Mouse (Mus musculus) skeletal muscle tissue, adult 2 months (tissue): Measurements from ENCODE around the gene B4galnt2.
"Not testable (repeated sequence)": the region's sequence is repeated elsewhere in the genome, so short reads cannot be mapped to it uniquely, and the experiment has no call there.

Source experiments
- DNase-seq: peaks from one replicate; pipeline ENCODE4 v3.0.0-alpha.2; 2012; ENCODE audit warnings: low read depth, low spot score

The B4galnt2 gene

GRCm38 (mm10) chr11:95914571-95914991 is at the start of gene B4galnt2:
TSS of gene B4galnt2 (minus strand) at chr11:95914891.
- DNase-seq, result no peak

DNA sequence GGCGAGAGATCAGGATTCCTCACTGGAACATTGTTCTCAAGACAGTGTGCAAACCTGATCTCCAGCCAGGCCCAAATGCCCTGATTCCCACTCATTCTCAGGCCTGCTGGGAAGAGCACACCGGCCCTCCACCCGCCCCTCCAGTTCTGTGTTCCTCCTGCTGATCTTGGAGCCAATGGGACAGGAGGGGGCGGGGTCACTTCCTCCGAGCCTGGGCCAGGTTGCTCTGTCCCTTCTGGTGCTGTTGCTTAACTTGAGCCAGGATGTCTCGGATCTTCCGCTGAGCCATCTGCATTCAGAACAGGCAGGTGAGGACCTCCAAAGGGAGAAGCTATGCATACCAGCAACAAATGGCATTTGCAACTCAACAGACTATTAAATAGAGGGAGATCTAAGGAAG is 48.6 kb upstream of the B4galnt2 start:
- no peak for DNase-seq

DNA sequence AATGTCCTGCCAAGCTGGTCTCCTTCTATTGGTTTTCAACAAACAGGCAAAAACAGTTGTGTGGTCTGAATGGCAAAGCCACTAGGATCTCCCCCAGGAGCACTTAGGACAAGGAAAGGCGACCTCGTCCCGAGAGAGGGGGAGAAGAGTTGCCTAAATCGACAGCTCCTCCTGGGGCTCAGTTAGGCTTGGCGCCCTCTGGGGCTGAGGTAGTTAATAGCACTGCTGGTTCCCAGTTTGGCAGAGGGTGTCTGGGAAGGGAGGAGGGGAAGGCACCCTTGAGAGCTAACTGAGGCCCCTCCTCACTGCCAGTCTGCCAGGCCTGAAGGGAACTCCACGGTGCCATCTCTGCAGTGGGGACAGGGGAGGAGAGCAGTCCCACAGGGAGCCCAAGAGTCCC is 44.5 kb upstream of the B4galnt2 start:
- DNase-seq, result no peak

DNA sequence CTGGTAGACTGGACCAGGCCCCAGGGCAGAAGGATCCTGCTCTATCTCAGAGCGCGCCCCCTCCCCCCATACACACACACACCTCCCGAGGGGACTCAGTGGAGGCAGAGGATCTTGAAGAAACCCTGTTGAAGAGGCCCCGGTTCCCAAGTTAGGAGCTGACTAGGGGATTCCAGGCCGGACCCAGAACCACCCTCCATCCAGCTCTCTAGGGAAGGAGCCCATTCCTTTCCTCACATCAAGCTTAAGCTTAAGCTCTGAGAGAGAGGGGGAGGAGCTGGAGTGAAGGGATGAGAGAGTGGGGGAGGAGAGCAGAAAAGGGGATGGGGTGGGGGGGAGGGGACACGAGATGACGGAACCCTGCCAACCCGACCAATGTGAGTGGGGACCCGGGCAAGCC is 43.6 kb upstream of the B4galnt2 start:
- no peak for DNase-seq

- no peak for DNase-seq
Measured at GRCm38 (mm10) chr11:95957407-95957806, 42.7 kb upstream of the B4galnt2 start.

DNA sequence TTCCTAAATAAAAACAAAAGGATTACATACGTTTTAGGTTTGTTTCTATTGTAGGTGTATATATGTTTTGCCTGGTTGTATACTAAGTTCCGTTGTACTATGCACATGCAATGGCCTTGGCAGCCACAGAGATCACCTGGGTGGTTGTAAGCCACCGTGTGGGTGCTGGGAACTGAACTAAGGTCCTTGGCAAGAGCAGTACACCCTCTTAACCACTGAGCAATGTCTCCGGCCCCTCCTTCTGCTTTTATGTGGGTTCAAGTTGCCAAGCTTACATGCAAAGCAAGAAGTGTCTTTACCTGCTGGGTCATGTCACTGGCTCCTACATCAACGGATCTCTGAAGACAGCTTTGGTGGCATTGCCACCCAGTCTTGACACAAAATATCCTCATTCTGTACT is 38.6 kb upstream of the B4galnt2 start:
- no peak for DNase-seq

- DNase-seq, result no peak
Measured at GRCm38 (mm10) chr11:95945838-95946472, 31.3 kb upstream of the B4galnt2 start.

GRCm38 (mm10) chr11:95939828-95940507 is 25.3 kb upstream of the B4galnt2 start:
- no peak for DNase-seq

DNA sequence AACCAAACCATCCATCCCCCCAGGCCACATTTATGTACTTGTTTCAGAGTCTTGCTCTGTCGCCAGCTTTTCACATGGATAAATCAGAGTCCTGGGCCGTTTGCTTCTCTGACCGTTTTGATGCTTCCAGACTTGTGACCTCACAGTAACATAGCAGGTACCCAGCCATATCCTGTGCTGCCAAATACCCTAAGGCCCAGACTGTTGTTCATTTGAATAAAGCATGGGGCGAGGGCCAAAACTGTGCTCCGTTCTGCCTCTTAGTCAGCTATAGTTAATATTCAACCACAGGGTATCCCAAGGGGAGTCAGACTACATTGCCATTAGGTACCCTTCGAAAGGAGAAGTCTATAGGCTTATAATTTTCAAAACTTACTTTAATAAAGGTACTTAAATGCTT is 21.7 kb upstream of the B4galnt2 start:
- DNase-seq, result no peak

DNA sequence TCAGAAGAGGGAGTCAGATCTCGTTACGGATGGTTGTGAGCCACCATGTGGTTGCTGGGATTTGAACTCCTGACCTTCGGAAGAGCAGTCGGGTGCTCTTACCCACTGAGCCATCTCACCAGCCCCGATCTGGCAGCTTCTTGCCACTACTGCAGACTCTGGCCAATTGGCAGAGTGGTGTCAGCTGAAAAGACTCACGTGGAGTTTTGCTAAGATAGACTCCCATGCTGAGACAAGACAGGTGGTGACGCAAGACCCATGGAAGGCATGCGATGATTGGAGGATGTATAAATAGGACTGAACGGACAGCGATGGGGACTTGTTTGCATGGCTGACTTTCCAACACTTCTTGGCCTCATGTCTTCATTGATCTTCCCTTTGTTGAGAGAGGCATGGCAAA is 17.5 kb upstream of the B4galnt2 start:
- DNase-seq, result not testable (repeated sequence)

DNA sequence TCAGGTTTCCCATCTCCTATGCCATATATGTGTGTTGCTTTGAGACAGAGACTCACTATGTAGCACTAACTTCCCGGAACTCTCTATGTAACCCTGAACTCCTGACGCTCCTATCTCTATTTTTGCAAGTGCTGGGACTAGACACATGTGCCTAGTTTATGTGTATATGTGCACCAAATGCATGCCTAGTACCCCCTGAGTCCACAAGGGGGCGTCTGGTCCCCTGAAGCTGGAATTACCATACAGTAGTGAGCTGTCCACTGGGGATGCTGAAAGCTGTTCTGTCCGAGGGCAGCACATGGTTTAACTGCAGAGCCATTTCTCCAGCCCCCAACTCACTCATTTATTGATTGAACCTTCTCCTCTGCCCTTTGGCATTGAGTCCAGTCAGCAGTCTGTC is 11.7 kb upstream of the B4galnt2 start:
- DNase-seq, result no peak

DNA sequence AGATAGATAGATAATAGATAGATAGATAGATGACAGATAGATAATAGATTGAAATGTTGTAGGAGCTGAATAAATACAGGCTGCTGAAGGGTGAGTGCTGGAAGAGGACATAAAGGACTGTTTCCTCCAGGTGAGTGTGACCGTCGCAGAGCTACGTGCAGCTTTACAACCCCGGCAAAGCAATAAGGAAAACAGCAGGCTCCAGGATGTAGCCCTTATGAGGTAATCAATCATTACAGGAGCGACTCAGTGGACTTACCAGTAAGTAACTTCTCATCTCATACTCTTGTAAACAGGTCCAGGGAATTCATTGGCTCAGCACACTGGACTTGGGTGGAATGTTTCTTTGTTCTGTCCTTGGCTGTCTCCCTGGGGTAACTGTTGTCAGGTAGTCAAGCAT is 11.3 kb upstream of the B4galnt2 start:
- DNase-seq, result no peak

DNA sequence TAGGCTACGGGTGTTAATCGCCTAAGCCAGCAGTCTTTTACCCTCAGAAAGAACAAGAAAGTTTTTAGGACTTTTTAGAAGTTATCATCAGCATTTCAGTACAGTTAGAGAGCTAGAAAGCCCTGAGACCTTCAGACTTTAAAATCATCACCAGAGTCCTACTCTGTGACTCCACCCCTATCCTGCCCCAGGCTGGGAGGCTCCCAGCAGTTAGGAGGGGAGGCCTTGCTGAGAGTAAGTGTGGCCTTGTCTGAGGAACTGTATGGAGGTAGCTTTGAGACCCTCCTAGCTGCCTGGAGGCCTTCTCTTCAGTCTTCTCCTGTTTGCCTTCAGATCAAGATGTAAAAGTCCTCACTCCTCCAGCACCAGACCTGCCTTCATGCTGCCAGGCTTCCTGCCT is 9.5 kb upstream of the B4galnt2 start:
- DNase-seq, result no peak

DNA sequence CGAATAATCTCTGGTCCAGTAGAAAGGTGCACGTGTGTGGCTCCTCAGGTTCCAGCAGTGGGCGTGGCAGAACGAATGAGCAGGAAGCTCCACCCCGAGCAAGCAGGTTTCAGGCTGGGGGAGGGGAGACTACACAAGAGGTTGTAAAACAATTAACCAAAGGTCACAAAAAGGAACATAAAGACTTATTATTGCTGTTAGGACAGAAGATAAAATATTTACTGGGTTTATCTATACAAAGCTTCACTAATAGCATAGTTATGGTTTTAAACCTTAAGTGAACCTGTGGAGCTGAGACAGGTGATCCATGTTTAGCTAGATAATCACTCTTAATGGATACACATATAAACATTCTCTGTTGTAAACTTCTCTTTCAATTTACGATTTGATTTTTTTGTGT is 8.8 kb upstream of the B4galnt2 start:
- not testable (repeated sequence) for DNase-seq

DNA sequence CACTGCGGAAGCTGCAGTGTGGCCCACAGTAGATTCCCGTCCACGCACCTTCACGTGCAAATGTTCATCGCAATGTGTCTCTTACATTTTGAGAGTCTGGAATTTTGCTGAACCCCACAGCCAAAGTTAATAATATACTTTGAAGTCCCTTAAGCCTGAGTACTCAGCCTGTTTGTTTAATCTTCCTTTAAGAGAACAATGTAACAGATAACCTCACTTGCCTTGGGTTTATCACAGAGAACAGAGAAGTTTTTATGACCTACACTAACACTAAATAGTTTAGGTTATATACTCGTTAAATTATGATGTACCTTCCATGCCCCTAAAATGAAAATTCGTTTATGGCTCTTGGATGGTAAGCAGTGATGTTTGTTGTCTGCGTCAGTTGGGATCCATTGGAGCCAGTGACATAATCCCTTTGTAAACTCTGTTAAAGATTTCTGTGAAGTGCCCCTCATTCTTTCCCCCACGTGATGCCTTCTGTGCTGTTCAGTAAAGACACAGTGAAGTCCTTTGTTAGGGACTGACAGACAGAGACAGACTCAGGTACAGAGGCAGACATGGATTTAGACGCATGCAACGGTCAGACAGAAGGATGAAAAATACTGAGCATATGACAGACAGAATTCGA is 7.4 kb upstream of the B4galnt2 start:
- DNase-seq, result no peak

GRCm38 (mm10) chr11:95916426-95916825 is 1.7 kb upstream of the B4galnt2 start:
- no peak for DNase-seq

DNA sequence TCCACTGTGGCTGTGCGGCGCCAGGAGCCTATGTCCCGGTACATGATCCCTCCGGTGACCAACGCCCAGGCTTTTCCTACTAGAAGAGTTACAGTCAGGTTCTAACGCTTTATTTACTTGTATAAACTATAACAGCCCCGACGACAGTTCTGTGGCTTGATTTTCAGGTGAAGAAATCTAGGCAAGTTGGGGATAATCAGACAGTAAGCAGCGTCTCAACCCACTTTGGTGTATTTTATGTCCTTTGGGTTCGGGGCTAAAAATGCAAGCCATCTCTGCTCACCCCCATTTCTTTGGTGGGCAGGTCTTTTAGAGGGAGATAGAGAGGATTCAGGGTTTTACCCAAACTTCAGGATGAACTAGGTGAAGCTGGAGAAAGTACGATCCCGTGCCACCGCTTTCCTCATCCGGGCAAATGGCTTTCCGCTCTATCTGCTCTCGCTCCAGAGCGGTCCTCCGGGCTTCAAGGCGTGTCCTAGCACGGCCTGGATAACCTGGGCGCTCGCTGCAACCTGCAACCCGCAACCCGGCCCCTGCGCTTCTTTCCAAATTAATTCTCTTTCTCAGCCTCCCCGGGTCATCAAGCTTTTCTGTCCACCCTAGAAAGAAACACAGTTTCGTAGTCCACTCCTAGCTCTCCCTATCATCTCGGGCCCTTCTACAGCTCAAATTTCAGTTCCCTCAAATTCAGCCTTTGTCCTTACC is 467 bp upstream of the B4galnt2 start:
- no peak for DNase-seq

GRCm38 (mm10) chr11:95913959-95914566 is 628 bp downstream of the B4galnt2 start:
- no peak for DNase-seq

DNA sequence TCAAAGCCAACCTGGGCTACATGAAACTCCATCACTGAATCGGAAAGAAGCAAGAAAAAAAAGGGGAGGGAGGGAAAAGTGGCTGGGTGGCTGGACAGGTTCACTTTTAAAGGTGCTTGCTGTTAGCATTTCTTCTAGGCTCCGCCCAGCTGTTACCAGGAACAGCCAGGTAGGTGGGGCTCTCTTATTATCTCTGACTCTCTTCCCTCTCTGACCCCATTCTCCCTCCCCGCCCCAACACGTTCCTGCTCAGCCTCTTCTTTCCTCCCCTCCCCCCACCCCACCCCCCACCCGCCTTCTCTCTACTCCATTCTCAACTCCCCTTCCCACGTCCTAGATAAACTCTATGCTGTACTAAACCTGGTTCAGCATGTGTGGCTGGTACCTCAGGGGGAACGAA is 3.1 kb downstream of the B4galnt2 start:
- DNase-seq, result no peak

- DNase-seq, result no peak
Measured at GRCm38 (mm10) chr11:95907805-95908524, 6.7 kb downstream of the B4galnt2 start.

GRCm38 (mm10) chr11:95904290-95904689 is 10.4 kb downstream of the B4galnt2 start:
- DNase-seq, result no peak
